Mouse (Mus musculus) retina, postnatal 7 days (tissue): ENCODE results near the gene Chpt1.
A peak's percentile ranks its signal among the peaks of the same experiment; 100 is the strongest.
"Not testable (repeated sequence)": the region's sequence is repeated elsewhere in the genome, so short reads cannot be mapped to it uniquely, and the experiment has no call there.

ENCODE experiments used
- DNase-seq: peaks from one replicate; pipeline ENCODE4 v3.0.0-alpha.2; 2012; ENCODE audit warnings: low read depth, low spot score

Chpt1 gene

DNA sequence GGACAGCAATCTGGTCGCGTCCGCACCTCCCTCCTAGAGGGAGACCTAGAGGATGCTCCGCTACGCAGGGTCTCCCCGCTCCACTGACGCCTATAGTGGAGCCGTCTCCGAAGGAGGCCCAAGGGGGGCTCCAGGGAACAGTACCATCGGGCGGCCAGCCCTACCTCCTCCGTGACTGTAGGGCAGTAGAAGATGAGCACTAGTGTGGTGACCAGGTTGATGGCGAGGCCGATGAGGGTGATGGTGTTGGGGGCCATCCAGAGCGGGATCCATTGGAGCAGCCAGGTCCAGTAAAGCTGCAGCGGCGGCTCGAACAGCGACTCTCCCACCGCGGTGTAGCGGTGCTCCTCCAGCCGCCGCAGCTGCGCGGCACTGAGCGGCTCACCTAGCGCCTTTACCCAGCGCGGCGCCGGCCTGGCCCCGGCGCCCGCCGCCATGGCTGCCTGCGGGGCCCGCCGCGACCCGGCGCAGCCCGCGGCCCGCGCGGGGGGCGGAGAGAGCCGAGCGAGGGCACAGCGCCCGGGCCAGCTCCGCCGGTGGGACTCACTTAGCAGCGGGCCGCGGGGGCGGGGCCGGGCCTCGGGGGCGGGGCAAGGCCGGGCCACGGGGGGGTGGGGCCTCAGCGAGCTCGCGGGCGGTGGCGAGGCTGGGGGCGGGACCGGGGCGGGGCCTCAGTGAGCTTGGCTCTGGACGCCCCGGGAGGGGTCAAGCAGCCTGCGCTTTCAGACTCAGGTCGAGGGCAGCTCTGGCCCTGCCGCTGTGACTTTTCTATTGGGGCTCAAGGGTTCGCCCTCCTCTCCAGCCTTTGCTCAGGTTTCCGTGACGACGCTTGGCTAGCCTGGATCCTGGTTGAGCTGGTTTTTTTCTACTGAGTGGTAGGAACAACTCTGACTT lies at the start of gene Chpt1:
Chpt1 (minus strand) TSS at position 653 of the 894 bp plus-strand sequence.
- peak; percentile 84 for DNase-seq

DNA sequence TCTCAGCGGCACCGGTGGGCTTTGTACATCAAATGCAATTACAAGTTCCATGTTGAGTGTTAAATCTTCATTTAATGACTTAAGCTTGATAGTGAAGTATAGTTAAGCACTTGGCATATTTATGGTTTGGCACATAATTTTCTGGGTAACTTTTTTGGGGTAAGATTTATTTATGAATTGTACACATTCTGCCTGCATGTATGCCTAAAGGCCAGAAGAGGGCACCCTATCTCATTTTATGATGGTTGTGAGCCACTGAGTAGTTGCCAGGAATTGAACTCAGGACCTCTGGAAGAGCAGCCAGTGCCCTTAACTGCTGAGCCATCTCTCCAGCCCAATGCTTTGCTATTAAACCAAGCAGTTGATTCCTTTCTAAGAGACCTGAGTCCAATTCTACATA lies 48.9 kb upstream of the Chpt1 start:
- no peak for DNase-seq

DNA sequence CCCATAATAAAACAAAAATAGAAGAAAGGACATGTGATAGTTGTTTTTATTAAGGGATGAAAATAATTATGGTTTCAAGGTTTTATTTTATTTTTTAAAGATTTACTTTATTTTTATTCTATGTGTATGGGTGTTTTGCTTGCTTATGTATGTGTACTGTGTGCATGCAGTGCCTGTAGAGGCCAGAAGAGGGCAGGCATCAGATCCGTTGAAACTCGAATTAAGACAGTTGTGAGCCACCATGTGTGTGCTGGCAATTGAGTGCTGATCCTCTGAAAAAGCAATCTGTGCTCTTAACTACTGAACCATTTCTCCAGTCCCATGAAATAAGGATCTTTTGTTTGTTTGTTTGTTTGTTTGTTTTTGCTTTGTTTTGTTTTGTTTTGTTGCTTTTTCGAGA lies 46.4 kb upstream of the Chpt1 start:
- no peak for DNase-seq

DNA sequence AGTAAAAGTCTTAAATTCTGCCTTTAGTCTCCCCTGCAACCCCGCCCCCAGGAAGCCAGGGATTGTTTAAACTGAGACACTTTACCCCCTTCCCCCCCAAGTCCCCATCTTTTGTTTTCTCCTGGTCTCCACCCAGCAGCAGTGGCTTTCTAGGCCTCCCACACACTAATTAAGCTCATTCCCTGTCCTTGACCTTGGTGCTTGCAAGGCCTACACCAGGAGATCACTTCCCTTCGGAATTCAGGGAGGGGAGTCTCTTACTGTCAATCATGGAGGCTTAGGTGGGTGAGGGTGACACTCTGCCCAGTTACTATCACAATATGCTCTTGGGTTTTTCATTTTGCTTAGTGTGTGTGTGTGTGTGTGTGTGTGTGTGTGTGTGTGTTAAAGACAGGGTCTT lies 43.8 kb upstream of the Chpt1 start:
- DNase-seq: no peak

DNA sequence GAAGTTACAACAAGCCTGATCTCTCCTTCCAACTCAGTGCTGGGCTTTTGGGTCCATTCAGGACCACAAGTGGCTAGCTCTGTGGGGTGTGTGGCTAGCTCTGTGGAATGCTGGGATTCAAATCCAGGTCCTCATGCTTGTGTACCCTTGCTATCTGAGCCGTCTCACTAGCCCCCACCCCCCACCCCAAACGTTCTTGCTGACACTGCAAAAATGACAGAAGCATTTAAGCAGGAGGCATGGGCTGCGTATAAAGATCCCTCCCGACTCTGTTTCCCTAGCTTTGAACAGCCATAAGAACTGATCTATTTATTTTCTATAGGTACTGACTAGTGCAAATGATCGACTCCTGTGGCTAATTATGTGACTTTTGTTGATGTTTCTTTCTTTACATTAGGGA lies 26.8 kb upstream of the Chpt1 start:
- DNase-seq: no peak

DNA sequence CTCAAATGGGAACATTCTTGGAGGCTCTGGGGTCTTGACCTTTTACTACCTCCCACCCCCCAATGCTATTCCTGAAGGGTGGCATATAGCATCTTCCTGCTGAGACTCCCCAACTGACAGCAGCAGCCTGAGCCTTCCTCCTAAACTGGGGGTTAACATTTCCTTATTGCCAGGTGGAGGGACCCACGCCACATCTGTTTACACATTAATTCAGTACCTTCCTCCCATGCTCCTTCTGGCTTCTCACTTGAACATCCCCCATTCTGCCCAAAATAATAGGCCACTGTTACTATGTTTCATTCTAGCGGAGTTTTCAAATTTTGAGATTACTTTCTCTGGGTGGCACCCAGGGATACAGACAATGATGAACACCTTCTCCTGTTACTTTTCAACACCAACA lies 20.1 kb upstream of the Chpt1 start:
- DNase-seq: no peak

DNA sequence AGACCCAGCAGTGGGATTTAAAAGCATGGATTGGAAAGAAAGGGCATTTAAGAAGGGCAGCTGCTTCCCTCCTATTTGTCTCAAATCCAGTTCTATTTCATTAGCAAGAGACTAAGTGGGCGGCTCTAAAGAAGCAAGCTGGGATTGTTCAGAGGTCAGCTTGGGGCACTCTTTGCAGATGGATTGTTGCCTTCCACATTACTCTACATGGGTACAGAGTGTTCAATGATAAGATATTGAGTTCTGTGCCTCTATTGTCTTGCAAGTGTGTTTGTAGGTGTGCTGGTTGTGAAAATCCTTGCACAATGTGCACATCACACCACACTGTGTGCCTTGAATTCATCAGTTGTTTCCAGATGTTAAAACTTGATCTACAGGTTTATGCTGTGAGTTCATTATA lies 19.3 kb upstream of the Chpt1 start:
- no peak for DNase-seq

DNA sequence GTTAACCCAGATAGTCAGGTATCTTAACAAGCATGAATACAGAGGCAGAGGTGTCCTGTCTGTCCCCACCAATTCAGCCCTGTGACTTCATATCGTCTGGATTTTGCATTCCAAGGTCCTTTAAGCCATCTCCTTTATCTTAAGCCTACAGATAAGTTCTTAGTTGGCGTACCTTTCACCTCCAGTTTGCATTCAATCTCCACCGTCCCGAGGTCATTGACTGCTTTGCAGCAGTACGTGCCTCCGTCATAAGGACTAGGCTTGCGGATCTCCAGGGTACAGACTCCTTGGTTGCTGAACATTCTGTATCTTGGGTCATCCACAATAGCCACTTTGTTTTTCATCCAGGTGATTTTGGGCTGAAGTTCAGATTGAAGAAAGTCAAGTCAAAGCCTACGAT lies 18.9 kb upstream of the Chpt1 start:
- no peak for DNase-seq

DNA sequence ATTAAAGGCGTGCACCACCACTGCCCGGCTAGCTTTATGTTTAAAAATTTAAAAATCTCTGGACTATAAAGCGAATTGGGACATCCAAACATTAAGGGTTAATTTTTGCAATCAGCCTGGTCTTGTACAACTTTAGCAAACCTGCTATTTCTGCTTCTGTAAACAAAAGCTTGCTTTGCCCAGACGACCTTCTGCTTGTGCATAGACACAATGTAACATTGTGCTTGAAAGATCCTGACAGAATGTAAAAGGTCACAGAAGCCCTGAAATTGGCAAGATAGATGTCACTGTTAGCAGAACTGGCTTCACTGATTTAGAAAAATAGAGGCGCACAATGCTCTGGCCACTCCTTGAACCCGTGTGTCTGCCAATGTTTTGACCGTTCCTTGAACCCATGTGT lies 11.2 kb upstream of the Chpt1 start:
- not testable (repeated sequence) for DNase-seq

DNA sequence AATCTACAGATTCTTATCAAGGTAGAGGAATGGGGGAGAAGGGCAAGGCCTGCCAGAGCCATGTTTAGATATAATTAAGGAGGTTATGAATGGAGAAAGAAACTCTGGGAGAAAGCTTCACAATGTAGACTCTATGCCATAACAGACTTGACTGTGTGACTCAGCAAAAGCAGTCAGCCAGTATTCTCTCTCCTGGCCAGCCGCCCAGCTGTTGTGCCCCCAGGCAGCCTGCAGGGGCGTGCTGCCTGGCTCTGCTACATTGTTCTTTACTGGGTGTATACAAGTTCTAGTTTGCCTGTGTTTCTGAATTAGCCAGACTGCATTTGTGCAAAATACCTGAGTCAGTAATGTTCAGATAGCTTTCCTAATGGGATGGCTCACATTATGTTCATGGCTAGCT lies 10.6 kb upstream of the Chpt1 start:
- no peak for DNase-seq

DNA sequence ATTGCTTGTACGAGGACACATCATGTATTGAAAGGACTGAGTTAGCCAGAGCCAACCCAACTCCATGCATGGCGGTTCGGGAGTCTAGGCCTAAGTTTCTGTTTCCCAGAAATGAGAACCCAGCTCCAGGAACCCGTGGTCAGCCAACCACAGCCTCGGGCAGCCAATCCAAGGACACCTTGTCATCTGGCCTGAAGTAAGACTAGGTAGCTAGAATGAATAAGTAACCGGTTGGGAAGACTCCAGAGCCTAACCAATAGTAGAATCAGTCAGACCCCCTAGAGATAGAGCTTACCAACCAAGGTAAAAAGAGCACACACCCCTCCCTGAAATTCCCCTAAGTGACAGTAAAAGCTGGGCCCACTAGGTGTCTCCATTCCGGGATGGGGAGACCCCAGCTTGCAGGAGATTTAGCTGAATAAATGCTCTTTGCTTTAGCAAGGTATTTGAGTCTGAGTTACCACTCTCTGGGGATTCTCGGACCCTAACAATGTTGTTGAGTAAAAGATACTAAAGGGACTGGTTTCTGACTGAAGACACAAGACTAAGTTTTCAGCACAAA lies 9.8 kb upstream of the Chpt1 start:
- DNase-seq: no peak

DNA sequence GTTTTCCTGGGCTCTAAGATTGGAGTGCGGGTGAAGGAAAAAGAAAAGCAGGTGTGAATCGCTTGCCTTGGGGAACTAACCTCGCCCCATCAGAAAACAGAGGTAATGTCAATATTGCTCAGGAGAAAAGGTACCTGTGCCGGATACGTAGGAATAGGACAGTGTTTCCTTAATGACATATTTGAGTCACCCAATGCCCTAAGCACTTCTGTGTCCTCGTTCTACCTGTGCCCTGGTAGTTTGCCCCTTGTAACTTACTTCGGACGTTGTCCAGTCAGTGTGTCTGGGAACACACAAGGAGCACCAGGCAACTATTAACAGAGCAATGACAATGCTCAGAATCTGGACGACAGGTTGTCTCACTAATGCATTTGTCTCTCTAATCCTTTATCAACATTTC lies 7.5 kb upstream of the Chpt1 start:
- DNase-seq: no peak

DNA sequence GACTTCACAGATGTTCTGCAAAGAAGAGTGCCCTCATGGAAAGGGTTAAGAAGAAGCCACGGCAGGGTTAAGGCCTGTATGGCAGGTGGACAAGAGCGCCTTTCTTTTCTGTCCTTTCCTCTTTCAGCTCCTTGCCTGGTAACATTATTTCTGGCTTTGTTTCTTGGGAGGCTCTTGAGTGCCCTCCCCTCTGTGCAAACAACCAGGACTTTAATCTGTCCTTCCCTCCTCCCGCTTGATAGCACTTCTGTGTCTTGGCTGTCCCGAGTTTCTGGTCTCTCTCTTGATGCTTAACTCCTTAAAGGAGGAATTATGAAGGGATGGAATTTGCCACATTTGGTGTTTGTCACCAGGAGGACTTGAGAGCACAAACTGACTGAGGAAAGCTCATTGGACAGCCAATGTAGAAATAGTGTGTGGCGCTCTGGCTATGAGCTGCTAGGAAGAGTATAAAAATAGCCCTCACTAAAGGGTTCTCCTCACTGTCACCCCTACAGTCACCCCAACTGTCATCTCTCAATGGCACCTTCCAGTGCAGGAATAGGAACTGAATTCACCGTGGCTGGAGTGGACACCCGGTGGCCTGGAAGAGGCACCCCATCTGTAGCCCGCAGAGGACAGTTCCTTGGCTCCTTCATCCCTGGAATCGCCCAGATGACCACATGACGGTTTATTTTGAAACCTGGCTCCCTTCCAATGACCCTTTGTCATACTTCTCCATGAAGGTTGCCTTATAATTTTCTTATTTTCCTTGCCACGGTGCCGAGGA lies 6.8 kb upstream of the Chpt1 start:
- no peak for DNase-seq

DNA sequence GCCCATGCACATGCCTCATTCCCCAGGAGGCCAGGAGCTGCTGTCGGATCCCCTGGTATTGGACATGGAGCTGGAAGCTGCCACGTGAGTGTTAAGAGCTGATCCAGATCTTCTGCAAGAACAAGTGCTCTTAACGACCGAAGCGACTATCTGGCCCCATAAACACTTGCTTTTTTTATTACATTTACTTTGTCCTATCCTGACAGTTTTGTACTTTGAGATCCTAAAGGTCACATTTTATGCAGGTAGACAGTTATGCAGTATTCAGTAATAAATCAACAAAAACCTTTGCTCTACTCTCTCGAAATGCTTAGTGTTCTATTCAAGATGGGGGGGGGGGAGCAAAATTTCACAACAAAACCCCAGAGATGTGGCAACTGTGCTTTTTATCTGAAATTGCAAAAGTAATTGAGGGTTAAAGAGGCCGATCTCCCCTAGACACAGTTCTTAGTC lies 3.8 kb upstream of the Chpt1 start:
- no peak for DNase-seq

DNA sequence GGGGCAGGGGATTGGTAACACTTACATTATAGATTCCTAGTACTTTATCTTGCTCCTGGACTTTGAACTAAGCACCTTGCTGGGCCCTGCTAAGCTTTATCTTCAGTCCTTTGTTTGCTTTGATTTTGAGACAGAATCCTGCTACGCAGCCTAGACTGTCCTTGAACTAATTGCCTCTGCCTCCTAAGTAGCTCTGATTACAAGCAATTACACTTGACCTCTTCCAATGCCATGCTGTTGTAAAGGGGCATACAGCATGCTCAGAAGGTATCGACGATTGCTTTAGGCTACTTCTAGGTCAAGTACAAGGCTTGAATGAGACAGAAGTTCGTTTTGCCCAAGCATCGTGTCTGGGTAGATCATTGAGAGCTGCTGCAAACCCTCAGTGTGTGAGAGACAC lies 1.4 kb upstream of the Chpt1 start:
- DNase-seq: no peak

DNA sequence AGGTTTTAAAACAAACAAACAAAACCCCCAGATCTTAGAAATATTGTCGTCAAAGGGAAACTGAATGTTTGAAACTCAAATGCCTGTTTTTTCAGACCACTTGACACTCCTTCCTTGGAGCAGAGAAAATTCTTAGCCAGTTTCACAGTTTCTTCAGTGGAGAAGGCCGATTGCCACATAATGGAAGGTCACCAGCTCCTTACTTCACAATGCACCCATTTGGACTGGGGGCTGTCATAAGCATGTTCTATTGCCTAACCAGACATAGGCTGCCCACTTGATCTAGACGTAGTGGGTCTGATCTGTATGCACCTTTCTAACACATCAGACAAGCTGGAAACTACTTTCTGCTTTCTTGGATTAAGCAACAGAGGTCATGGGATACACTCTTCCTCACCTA lies 608 bp upstream of the Chpt1 start:
- DNase-seq: no peak

DNA sequence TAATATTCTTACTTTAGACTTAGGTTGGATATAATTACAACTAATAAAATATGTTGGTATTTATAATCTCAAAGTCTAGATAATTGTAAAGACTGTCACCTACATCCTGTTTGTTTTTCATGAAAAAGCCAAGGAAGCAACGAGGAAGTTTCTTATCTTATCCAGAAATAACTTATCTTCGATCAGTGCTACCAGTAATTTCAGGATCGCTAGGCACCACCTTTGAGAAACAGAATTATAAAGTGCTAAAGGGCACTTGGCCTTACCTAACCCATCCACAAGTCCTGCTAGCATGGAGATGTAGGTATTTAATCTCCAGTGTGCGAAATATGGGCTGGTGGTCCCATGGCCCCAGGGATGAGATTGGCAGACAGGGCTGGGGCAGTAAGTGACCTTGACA lies 954 bp downstream of the Chpt1 start:
- DNase-seq: no peak

DNA sequence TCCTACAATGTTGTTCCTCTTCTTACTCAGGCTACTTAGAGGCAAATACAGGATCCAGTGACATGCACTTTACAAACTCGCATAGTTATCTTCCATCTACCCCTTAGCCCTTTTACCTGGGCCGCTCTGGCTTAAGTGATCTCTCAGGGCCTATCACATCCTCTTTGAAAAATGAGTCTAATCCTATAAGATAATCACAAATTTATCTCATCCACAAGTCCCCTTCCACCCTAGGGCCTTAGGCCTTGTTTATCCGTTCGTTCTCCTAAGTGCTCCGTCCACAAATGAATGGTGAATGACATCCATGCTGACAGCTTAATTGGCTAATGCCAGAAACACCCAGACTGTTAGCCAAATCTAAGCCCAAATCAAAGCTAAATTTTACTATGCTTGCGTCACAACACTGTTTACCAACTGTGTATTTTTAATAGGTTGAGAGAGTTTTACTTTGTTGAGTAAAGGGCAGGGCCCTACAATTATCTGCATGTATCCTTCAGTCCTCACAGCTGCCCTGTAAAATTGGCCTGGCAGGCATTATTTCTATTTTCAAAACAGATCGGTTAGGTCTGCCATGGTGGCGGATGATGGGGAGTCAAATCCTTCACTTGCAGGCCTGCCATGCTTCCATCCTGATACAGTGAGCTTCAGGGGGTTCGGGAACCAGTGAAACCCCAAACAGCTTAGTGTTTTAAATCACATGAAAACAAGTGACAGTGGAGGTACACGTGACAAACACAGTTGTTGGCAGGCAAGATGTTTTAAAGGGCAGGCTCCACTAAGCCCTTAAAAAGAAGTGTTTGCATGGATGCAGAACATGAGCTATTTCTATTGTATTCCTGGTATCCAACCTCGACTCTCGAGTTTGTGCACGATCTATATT lies 1.7 kb downstream of the Chpt1 start:
- no peak for DNase-seq

DNA sequence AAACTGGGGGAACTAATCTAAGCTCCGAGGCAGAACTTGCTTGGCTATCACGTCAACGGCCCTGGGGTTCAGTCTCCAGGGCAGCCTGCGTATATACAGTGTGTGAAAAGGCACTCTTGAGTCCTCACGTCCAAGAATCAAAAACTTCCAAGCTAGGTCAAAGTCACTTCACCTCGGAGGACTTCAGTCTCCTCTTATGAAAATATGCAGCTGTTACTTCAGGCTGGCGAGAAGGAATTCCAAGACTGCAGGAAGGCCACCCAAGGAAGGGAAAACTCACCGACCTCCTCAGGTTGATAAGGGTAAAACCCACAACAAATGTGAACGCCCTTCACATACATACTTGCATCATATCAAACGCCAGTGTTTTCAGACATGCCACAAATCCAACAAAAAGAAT lies 2.5 kb downstream of the Chpt1 start:
- DNase-seq: no peak

DNA sequence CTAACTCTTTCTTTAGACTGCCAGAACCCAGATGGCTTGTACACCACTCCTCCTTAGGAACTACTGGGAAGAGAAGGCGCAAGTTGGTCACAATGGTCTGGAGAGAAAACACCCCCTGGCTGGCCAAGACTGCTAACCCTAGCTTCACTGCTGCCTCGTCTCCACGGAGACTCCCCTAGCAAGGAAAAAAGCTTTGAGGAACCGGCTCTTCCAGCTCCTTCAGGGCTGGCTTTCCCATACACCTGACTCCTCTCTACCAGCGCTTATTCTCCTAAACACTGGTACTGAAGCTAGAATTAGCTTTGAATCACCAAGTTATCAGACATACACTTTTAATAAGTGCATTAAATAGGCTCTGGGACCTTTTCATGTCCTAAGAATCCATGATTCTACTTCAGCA lies 3.9 kb downstream of the Chpt1 start:
- DNase-seq: no peak

DNA sequence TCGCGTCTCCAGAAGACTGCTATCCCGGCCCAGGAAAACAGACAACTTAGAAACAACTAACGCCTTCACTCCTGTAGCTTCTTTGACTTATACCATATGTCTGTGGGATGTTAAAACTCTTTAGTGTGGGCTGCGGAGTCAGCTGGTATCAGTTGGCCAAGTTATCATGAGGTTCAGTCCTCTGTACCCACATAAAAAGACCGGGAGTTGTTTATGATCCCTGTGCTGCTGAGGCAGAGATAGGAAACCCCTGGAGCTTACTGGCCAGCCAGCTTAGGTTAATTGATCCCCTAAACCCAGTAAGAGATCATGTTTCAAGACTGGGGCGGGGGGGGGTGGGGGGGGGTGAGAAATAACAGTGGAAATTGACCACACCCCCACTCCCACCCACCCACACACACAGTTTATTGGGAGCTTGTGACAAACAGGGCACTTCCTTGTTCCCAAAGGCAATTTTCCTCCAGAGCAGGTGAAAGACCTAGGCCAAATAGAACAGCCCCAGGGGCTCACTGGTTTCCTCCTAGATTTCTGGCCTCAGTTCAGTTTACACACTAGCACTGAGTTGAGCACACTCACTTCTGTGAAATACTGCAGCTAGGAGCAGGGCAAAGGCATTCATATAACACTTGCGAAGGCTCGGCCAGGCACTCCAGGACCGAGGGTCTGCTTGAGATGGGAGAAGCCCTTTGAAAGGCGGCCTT lies 6.9 kb downstream of the Chpt1 start:
- no peak for DNase-seq
